Mouse (Mus musculus) retina, adult 2 months (tissue): ENCODE data around the gene Usp34.
"Not testable (repeated sequence)": the region's sequence is repeated elsewhere in the genome, so short reads cannot be mapped to it uniquely, and the experiment has no call there.

ENCODE experiments used
- DNase-seq: peaks from one replicate; pipeline ENCODE4 v3.0.0-alpha.2; 2012; ENCODE audit warnings: low read depth, low spot score

Usp34 gene

DNA sequence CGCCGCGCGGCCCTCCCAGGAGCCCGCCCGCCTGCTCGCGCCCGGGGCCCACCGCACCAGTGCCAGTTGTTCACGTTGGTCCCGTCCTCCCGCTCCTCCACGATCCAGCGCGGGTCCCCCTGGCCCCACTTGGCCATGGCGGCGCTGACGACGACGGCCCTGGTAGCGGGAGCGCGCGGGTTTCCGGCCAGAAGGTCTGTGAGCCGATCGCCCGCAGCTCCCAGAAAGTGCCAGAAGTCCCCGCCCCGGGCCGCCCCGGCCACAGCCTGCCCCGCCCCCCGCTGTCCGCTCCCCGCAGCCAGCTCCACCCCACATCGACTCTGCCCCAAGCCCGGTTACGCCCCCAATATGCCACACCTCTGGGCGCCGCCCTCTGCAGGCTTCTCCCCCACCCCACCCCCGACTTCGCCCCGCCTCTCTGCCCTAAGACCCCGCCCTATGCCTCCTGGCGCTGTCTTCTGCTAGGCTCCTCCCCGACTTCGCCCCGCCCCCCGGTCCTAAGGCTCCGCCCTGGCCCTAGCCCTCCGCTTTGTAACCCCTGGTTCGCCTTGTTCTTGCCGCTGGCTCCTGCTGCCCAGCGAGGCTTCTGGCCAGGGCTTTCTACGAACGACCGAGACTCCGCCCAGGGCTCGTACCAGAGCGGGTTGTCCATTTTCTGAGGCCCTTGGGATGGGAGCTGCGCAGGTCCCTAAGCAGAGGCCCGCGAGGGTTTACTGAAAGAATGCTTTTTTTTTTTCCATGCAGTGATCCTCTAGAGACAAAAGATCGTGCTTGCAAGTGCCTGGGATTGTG, 191.2 kb downstream of the Usp34 start, which contains the start of gene Ahsa2:
Gene Ahsa2, minus strand, starts transcription at position 313 of the 792 bp plus-strand sequence.
- DNase-seq: peak; percentile 90

DNA sequence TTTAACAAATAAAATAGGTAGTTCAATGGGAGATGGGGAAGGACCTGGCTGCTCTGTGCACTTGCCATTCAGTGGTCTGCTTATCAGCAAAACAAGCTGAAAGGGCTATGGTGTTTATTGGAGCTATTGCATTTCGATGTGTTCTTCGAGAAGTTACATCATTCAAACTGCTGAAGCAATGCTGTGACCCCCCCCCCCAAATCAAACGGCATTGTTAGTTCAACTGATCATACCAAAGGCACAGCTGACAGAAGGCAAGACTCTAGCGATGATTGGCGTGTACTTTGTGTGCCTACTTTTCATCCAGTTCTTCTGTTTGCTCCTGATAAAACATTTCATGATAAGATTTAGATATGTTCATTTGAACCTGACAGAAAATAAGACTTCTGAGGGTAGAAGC, 191.9 kb downstream of the Usp34 start:
- no peak for DNase-seq

GRCm38 (mm10) chr11:23504801-23505200, 198.1 kb downstream of the Usp34 start:
- not testable (repeated sequence) for DNase-seq

DNA sequence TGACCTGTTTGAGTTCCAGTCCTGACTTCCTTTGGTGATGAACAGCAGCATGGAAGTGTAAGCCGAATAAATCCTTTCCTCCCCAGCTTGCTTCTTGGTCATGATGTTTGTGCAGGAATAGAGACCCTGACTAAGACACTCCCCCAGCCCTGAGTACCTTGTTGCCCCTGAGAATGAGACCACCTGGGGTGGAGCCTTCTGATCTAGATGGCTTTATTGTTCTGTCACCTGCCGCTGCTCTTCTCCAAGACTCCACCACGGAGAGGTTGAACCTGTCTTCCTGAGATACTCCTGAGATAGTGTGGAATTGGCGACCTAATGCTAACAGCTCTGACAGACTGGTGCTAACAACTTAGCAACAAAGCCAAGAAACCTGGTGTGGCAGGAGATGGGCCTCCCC, 208.1 kb downstream of the Usp34 start:
- DNase-seq: not testable (repeated sequence)

- DNase-seq: no peak
Observed at GRCm38 (mm10) chr11:23515315-23515714, 208.6 kb downstream of the Usp34 start.

- no peak for DNase-seq
Observed at GRCm38 (mm10) chr11:23518981-23519380, 212.3 kb downstream of the Usp34 start.

DNA sequence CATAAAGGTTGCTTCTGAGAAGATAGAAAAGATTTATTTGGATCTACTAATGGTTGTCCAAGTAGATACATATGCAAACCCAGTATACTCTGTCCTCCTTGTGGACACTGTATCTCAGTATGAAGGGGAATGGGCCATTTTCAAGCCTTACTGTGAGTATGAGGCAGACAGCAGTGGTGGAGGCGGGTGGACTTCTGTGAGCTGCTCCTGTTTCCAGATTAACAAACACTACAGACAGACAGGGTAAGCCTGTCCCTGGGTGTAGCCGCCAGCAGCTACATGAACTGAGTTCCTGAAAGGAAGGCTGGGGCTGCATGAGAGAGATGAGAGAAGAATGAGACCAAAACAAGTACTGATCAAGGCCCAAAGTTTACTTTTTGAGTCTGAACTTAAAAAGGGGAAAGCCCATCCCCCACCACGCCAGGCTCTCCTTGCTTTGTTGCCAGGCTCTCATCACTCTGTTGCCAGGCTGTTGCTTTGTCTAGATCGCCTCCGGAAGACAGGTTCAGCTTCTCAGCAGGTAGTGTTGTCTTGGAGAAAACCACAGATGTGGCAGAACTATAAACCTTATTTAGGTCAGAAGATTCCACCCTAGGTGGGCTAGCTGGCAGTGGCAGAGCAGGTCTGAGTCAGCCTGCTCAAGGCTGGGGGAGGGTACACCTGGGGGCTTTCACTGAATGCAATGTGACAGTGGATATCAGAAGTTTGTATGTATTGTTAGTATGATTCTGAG, 213.9 kb downstream of the Usp34 start, which contains the start of gene 1700093K21Rik:
Gene 1700093K21Rik, minus strand, starts transcription at position 683 of the 733 bp plus-strand sequence.
- DNase-seq: no peak

DNA sequence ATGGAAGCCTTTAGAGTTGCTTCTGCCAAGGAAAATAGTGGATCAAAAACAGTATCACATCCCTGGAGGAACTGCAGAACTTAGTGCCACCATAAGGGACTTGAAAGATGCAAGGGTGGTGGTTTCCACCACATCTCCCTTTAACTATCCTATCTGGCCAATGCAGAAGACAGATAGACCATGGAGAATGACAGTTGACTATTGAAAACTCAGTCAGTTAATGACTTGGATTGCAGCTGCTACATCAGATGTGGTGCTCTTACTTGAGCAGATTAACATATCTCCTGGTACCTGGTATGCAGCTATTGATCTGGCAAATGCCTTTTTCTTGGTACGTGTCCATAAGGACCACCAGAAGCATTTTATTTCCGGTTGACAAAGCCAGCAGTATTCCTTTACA, 230.8 kb downstream of the Usp34 start:
- DNase-seq: no peak
